ENCODE assay signal across 8 mouse cellular contexts in genomic region chr7:137916351-137916750, GRCm38 (mm10).
"Had no signal": no experiment of that assay in that cellular context is flagged by ENCODE, and none has a peak within 500 bp of the region (broad histone marks: within the 10 kb centered on the region; RNA-seq: fewer than 3 reads in every experiment).

No protein-coding gene starts in this region.

- ATAC-seq: midbrain, embryonic 15.5 days had no signal

- DNase-seq: kidney, postnatal 10 days; kidney, postnatal 36 days; layer of hippocampus, postnatal 36 days; liver, embryonic 13.5 days; lung, adult 2 months; thymus, adult 18-20 months; thymus, postnatal 36 days had no signal
